Mouse (Mus musculus) effector memory CD4-positive, alpha-beta T cell, adult 5 months (primary cell): ENCODE results near the gene Psmb11. TPM values are rescaled to one million over a fixed set of nuclear protein-coding genes. Genes with fewer than 3 reads are reported as not detected.

Experiments used
- polyA plus RNA-seq: library from polyadenylated mRNA; unstranded; fragments of 100-300 nt; shearing (Covaris generic); gene quantifications from one replicate; pipeline ENCODE4 v1.2.1, GENCODE M21; 2017

Gene Psmb11
- polyA plus RNA-seq: not detected

DNA sequence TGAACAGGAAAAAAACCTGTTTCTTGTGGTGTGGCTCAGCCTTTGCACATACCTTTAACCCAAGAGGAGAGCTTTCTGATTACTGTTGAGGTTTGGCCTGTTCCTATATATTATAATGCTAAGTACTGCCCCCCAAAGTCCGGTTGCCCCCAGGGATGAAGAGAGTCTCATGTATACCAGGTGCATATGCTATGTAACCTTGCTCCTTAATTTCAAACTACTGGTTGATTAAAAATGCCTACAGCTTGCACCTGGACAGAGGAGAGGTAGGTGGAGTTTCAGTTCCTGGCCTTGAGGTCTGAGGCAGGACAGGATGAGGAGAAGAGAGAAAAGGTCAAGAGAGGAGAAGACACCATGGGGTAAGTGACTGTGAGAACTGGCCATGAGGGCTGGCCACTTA, at the start of gene Psmb11:
Psmb11 (plus strand) TSS at position 301 of the 400 bp plus-strand sequence.

DNA sequence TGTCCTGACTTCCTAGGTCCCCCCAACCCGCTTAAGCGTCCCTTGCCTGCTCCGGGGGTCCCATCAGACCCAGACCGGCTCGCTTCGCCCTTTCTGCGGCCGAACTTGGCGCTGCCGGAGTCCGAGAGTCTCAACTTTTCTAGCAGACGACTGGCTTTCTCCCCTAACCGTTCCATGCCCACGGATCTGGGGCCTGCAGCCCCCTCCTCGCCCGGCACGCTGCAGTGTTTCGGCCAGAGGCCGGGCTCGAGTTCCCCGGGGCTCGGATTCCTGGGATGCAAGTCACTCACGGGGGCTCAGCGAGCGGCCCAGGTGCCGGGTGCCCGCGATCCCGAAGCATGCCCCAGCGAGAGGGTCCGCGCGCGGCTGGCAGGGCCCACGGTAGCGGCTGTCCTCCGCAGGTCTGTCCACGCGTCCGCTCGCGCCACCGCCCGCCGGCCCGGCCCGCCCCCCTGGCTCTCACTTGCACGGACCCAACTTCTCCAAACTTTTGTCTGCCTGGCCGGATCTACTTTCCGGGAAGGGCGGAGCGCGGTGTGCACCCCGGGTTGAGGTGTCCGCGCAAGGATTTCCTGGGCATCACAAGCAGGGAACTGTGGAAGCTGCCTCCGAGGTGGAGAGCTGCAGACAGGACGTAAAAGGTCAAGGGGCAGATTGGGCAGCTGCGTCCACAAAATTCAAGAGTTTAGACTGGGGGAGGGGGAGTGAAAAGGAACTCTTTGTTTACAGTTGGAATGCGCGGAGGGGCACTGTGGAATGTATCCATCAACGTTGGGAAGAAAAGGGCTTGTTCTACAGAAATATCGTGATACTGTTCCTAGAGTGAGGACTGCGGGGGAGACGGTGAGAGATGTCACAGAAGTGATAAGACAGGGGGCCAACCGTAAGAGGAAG, 43.9 kb upstream of the Psmb11 start, which contains the start of gene Ajuba:
Ajuba (minus strand) TSS at position 470 of the 894 bp plus-strand sequence.

DNA sequence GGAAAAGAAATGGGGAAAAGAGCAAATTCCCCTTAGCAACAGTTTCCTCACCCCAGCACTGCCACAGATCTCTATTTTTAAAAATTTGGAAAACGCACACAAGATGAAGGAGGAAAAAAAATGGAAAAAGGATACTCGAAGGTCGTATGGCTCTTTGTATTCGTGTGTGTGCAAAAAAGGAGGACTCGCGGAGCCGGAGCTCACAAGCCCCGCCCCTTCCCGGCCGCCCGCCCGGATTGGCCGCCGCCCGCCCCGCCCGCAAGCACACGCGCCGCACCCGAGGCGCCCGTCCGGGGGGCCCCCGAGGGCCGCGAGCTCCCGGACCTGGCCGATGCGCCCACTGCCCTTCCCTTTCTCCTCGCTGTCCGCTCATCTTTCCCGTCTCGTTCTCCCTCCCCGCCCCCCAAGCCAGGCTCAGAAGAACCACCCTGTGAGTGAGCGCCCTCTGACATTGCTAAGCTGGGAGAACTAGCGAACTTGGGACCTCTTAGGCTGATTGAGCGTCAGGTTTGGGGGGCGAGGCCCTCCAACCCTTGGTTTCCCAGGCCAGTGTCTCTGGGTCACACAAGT, 15.4 kb upstream of the Psmb11 start, which contains the start of gene 4931414P19Rik:
4931414P19Rik (minus strand) TSS at position 242 of the 570 bp plus-strand sequence.

DNA sequence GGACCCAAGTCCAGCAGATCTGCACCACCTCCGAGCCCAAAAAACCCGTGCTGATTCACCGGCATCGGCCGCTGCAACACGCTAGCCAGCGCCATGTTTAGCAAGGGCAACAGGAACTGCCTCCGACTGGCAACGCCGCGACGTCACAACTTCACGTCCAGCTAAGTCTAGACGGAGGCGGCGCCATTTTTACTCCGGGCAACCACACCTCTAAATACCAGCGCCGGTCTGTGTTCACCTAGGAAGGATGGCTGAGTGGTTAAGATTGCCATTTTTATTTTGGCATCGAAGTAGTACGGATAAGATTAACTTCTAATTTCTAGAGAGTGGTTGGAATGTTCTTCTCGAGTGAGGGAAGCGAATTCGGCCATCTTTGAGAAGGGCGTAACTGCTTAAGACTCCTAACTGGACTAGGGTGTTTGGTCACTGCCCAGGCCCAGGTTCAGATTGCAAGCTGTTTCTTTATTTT, 3.3 kb upstream of the Psmb11 start, which contains the start of gene Psmb5:
Psmb5 (minus strand) TSS at position 126 of the 469 bp plus-strand sequence.

DNA sequence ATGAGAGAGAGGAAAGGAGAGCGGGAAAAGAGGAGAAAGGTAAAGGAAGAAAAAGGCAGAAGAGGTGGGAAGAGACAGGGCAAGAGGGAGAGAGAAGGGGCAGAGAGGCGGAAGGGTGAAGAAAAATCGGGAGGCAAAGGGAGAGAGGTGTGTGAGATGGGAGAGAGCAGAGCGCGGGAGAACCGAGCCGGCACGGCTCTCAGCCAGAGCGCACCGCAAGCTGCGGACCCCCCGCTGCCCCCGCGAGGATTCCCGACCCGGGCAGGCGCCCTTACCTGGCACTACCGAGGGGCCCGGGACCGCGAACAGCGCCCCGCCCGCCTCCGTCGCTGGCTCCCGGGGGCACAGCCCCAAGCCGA, 19.7 kb downstream of the Psmb11 start, which contains the start of gene Gm17606:
Gm17606 (plus strand) TSS at position 7 of the 359 bp plus-strand sequence.

DNA sequence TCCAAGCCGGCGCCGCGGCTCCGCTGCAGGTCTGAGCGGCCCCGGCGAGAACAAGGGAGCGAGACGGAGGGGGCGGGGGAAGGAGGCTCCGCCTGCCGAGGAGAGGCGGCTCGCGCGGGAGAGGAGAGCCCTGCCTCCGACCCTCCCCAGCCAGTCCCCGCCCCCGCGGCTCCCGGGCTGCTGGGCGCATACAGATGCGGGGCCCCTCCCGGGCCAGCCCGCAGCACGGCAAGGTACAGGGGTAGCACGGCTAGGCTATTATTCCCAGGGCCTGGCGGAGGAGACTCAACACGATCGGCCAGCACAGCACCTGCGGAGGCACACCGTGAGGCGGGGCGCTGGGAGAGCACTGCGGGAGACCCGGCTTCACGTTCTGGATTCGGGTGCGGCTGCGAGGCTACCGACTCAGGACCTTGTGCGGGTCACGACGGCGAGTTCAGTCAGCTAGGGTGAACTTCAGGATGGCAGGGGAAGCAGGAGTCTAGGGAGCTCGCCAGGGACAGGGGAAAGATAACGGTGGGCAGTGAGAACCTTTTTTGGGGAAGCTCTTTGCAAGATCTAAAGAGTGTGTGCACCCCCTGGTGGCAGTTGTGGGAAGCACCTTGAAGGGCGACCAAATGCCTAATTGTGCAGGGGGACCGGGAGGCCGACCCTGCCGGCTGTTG, 20.2 kb downstream of the Psmb11 start, which contains the start of gene Cdh24:
Cdh24 (minus strand) TSS at position 60 of the 665 bp plus-strand sequence.

Other genes starting within 250 kb of the Psmb11 start
- gene Slc7a7, start 203.7 kb upstream of the Psmb11 start, polyA plus RNA-seq: 0.44 TPM
- 128 TPM for gene Mrpl52, start 194.5 kb upstream of the Psmb11 start, polyA plus RNA-seq
- 0.91 TPM for gene Mmp14, start 189.8 kb upstream of the Psmb11 start, polyA plus RNA-seq
- gene Lrp10, start 157.3 kb upstream of the Psmb11 start, polyA plus RNA-seq: 269 TPM
- gene Rem2, start 145.3 kb upstream of the Psmb11 start, polyA plus RNA-seq: 0.26 TPM
- 26.2 TPM for gene Prmt5, start 103.9 kb upstream of the Psmb11 start, polyA plus RNA-seq
- 28.5 TPM for gene Haus4, start 66.8 kb upstream of the Psmb11 start, polyA plus RNA-seq
- 0.40 TPM for gene Ajuba, start 43.9 kb upstream of the Psmb11 start, polyA plus RNA-seq
- 0.41 TPM for gene 4931414P19Rik, start 15.4 kb upstream of the Psmb11 start, polyA plus RNA-seq
- gene Psmb5, start 3.4 kb upstream of the Psmb11 start, polyA plus RNA-seq: 112 TPM
- gene Gm17606, start 19.5 kb downstream of the Psmb11 start, polyA plus RNA-seq: not detected
- gene Cdh24, start 19.9 kb downstream of the Psmb11 start, polyA plus RNA-seq: 3.7 TPM
- gene 1700123O20Rik, start 64.8 kb downstream of the Psmb11 start, polyA plus RNA-seq: 53.0 TPM
- gene Acin1, start 65.5 kb downstream of the Psmb11 start, polyA plus RNA-seq: 106 TPM
- gene Gm29776, start 77.4 kb downstream of the Psmb11 start, polyA plus RNA-seq: 0.16 TPM
- gene Cebpe, start 90.7 kb downstream of the Psmb11 start, polyA plus RNA-seq: not detected
- gene Slc7a8, start 160.5 kb downstream of the Psmb11 start, polyA plus RNA-seq: not detected
- gene Rnf212b, start 192.7 kb downstream of the Psmb11 start, polyA plus RNA-seq: not detected
- gene Homez, start 249.5 kb downstream of the Psmb11 start, polyA plus RNA-seq: 7.2 TPM